Mouse (Mus musculus) kidney, postnatal 0 days (tissue): ENCODE measurements at regions not wholly inside any gene's neighbourhood (a gene's known extent, or its start where the extent isn't known, plus 50 kb on each side); places are given as distances from the start of the nearest gene placed in this dataset.

ENCODE experiments used
- ATAC-seq: fragments of 200-750 bp; cut with Nextera tagmentation; replicated peaks from 2 replicates; pipeline ENCODE4 v1.8.0; 2017; ENCODE audit warnings: low read depth, moderate number of reproducible peaks, moderate TSS enrichment, moderate library complexity; ENCODE audit not compliant: low FRiP score
- DNase-seq: peaks from one replicate; pipeline ENCODE4 v3.0.0-alpha.2; 2016; ENCODE audit warnings: low spot score
- H3K27ac ChIP-seq: fragments of 300-500 bp; sonication (generic); 2 replicates; pipeline ENCODE4 v1.5.1; 2014; ENCODE audit warnings: mild to moderate bottlenecking
- H3K27me3 ChIP-seq: fragments of 300-500 bp; sonication (generic); 2 replicates; pipeline ENCODE4 v1.6.1; 2014; ENCODE audit warnings: low read length, mixed read lengths; ENCODE audit not compliant: insufficient read depth
- H3K36me3 ChIP-seq: fragments of 300-500 bp; sonication (generic); 2 replicates; pipeline ENCODE4 v1.6.1; 2014; ENCODE audit warnings: low read length, mixed read lengths; ENCODE audit not compliant: insufficient read depth
- H3K4me1 ChIP-seq: fragments of 300-500 bp; sonication (generic); replicated peaks from 2 replicates; pipeline ENCODE4 v1.6.1; 2014; ENCODE audit warnings: antibody characterized with exemption, low read length, mixed read lengths; ENCODE audit not compliant: insufficient read depth
- H3K4me2 ChIP-seq: fragments of 300-500 bp; sonication (generic); 2 replicates; pipeline ENCODE4 v1.6.1; 2014; ENCODE audit warnings: mild to moderate bottlenecking, low read length, moderate library complexity, mixed read lengths
- H3K4me3 ChIP-seq: fragments of 300-500 bp; sonication (generic); replicated peaks from 2 replicates; pipeline ENCODE4 v1.5.1; 2014; ENCODE audit warnings: low read depth, low read length
- H3K9ac ChIP-seq: fragments of 300-500 bp; sonication (generic); 2 replicates; pipeline ENCODE4 v1.6.1; 2014; ENCODE audit warnings: low read depth, low read length
- H3K9me3 ChIP-seq: fragments of 300-500 bp; sonication (generic); replicated peaks from 2 replicates; pipeline ENCODE4 v1.6.1; 2016; ENCODE audit warnings: low read length, inconsistent platforms, mixed read lengths
- CTCF ChIP-seq: IDR thresholded peaks from 2 replicates; pipeline ENCODE4 v1.5.1; 2016; ENCODE audit warnings: antibody characterized with exemption, low read depth, mild to moderate bottlenecking, moderate library complexity
- WGBS: fragments of 180-500 bp; shearing (Covaris S2); extraction: QIAGEN DNeasy Blood & Tissue Kit; methylation state at CpG from one replicate; pipeline ENCODE4 v1.1.7; 2014; 5-methylcytosine and 5-hydroxymethylcytosine counted together

- DNase-seq (no peak), ATAC-seq (no peak)
- H3K9ac ChIP-seq: no peak overlapping the region
- H3K4me3 ChIP-seq: no peak overlapping the region
- H3K4me2 ChIP-seq: no peak overlapping the region
- no peak for TF ChIP-seq CTCF
- no peaks in the 10 kb centered on the region for H3K9me3 ChIP-seq
- no peaks in the 10 kb centered on the region for H3K4me1 ChIP-seq
- WGBS: 89% methylated on average over 7 of the region's 7 CpGs
- H3K36me3 ChIP-seq: no peaks in the 10 kb centered on the region
- H3K27ac ChIP-seq: no peak overlapping the region
- no peaks in the 10 kb centered on the region for H3K27me3 ChIP-seq
These were observed 167.3 kb downstream of the Hunk start for GRCm38 (mm10) chr16:90553120-90553519.

- Histone ChIP-seq H3K4me2 (no peak overlapping the region), H3K4me1 (no peaks in the 10 kb centered on the region), H3K4me3 (no peak overlapping the region), H3K27me3 (no peaks in the 10 kb centered on the region), H3K9me3 (no peaks in the 10 kb centered on the region), H3K36me3 (no peaks in the 10 kb centered on the region), H3K9ac (no peak overlapping the region), H3K27ac (no peak overlapping the region)
- TF ChIP-seq CTCF: no peak
- 88% methylated on average over 3 of the region's 3 CpGs for WGBS
- DNase-seq (no peak), ATAC-seq (no peak)
These were observed 165.2 kb downstream of the Hunk start for GRCm38 (mm10) chr16:90551041-90551440.

GRCm38 (mm10) chr16:90550058-90550795 is 164.4 kb downstream of the Hunk start:
- Histone ChIP-seq H3K4me2 (no peak overlapping the region), H3K9me3 (no peaks in the 10 kb centered on the region), H3K36me3 (no peaks in the 10 kb centered on the region), H3K27ac (no peak overlapping the region), H3K4me1 (no peaks in the 10 kb centered on the region), H3K4me3 (no peak overlapping the region), H3K27me3 (no peaks in the 10 kb centered on the region), H3K9ac (no peak overlapping the region)
- ATAC-seq (no peak), DNase-seq (no peak)
- no peak for TF ChIP-seq CTCF
- WGBS: 51% methylated on average over 13 of the region's 13 CpGs
